Mouse (Mus musculus): ENCODE results near the gene Slc32a1. TPM values are rescaled to one million over a fixed set of nuclear protein-coding genes. Genes with fewer than 3 reads are reported as not detected.

The Slc32a1 gene
- polyA plus RNA-seq, 1 experiment from 2014 or later: 0.07 TPM

DNA sequence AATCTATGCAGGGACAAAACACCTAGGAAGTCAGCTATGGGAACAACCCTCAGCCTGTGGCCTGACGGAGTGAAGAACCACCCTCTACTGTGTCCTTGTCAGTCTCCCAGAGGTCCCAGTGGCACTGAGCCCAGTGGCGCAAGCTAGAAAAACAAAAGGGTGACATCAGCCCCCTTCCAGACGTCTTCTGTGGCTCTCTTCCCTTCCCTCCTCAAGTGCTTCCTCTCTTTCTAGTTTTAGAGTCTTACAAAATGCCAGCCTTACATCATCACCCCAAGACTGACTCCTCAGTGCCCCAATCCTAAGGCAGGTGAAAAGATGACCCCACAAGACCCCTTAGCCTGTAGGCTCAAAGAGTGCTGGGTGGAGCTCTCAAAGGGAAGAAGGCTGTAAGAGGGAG is 20.1 kb upstream of the Slc32a1 start:
- no peak for ATAC-seq (ENCODE audit: low read depth)
- no peak overlapping the region for H3K4me3 ChIP-seq (ENCODE audit: low read depth, low read length)
- no peaks in the 10 kb centered on the region for H3K36me3 ChIP-seq (ENCODE audit: control insufficient read depth, insufficient read depth, low read length)
- no peaks in the 10 kb centered on the region for H3K4me1 ChIP-seq (ENCODE audit: control insufficient read depth, insufficient read depth, low read length)
- H3K9me3 ChIP-seq (ENCODE audit: control insufficient read depth, low read length): no peaks in the 10 kb centered on the region
- no peak for DNase-seq (ENCODE audit: low spot score)
- no peak overlapping the region for H3K27ac ChIP-seq (replicated peaks; ENCODE audit: low read depth, low read length)
- H3K4me2 ChIP-seq (ENCODE audit: low read depth, low read length): no peak overlapping the region
- 61% methylated on average over 3 of the region's 3 CpGs for WGBS
- peaks cover 4% of the 10 kb centered on the region; the same call in 1 of the 2 replicates for H3K27me3 ChIP-seq (replicated peaks; ENCODE audit: control insufficient read depth, insufficient read depth, low read length)
- no peak overlapping the region for H3K9ac ChIP-seq (ENCODE audit: low read depth, low read length)

DNA sequence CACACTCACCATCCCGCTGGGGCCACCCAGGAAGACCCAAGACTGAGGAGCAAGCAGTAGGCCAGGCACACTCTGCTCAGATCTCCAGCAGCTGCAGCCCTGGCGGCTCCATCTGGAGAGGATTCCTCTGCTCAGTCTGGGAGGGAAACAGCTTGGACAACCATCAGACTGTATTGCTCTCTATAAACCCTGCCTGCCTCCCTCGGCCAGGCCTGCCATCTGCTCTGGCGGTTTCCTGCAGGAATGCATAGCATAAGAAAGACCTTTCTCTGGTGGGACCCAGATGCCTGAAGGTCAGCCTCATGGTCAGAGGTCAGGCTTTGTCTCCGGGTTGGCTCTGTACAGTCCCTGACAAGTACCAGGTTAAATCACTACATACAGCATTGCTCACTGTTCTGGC is 19.3 kb upstream of the Slc32a1 start:
- Histone ChIP-seq H3K4me2 (ENCODE audit: low read depth, low read length) (no peak overlapping the region), H3K9ac (ENCODE audit: low read depth, low read length) (no peak overlapping the region), H3K27me3 (replicated peaks; ENCODE audit: control insufficient read depth, insufficient read depth, low read length) (peaks cover 8% of the 10 kb centered on the region; the same call in 1 of the 2 replicates), H3K36me3 (ENCODE audit: control insufficient read depth, insufficient read depth, low read length) (no peaks in the 10 kb centered on the region), H3K9me3 (ENCODE audit: control insufficient read depth, low read length) (no peaks in the 10 kb centered on the region), H3K4me1 (ENCODE audit: control insufficient read depth, insufficient read depth, low read length) (no peaks in the 10 kb centered on the region), H3K27ac (replicated peaks; ENCODE audit: low read depth, low read length) (no peak overlapping the region), H3K4me3 (ENCODE audit: low read depth, low read length) (no peak overlapping the region)
- 28% methylated on average over 5 of the region's 5 CpGs for WGBS
- DNase-seq (ENCODE audit: low spot score) (no peak), ATAC-seq (ENCODE audit: low read depth) (peak; percentile 41; the same call in 1 of the 2 replicates)

GRCm38 (mm10) chr2:158593371-158593770 is 17.2 kb upstream of the Slc32a1 start:
- H3K27me3 ChIP-seq (replicated peaks; ENCODE audit: control insufficient read depth, insufficient read depth, low read length): peaks cover 12% of the 10 kb centered on the region; the same call in 1 of the 2 replicates
- WGBS: 87% methylated on average over 4 of the region's 4 CpGs
- H3K36me3 ChIP-seq (ENCODE audit: control insufficient read depth, insufficient read depth, low read length): no peaks in the 10 kb centered on the region
- H3K9me3 ChIP-seq (ENCODE audit: control insufficient read depth, low read length): no peaks in the 10 kb centered on the region
- ATAC-seq (ENCODE audit: low read depth): no peak
- H3K4me3 ChIP-seq (ENCODE audit: low read depth, low read length): no peak overlapping the region
- H3K27ac ChIP-seq (replicated peaks; ENCODE audit: low read depth, low read length): no peak overlapping the region
- H3K9ac ChIP-seq (ENCODE audit: low read depth, low read length): no peak overlapping the region
- H3K4me1 ChIP-seq (ENCODE audit: control insufficient read depth, insufficient read depth, low read length): no peaks in the 10 kb centered on the region
- DNase-seq (ENCODE audit: low spot score): no peak
- H3K4me2 ChIP-seq (ENCODE audit: low read depth, low read length): no peak overlapping the region

DNA sequence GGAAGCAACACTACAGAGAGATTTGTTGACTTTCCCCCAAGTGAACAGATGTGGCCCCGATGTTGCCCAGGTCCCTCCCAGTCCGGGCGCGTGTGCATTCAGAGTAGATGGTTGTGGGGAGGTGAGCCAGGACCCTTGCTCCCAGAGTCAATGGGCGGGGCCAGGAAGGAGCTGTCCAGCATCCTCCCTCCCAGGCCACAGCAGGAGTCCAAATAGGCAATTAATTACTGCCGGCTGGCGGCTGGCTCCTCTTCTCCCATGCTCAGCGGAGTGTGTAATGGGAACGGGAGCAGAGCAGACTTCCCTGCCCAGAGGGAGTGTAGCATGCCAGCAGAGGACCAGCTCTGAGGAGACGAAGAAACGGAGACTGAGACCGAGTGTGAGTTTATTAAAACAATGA is 15.5 kb upstream of the Slc32a1 start:
- DNase-seq (ENCODE audit: low spot score) (peak; percentile 72), ATAC-seq (ENCODE audit: low read depth) (peak; percentile 75; the same call in 1 of the 2 replicates)
- Histone ChIP-seq H3K27me3 (replicated peaks; ENCODE audit: control insufficient read depth, insufficient read depth, low read length) (peaks cover 12% of the 10 kb centered on the region; the same call in 1 of the 2 replicates), H3K4me2 (ENCODE audit: low read depth, low read length) (no peak overlapping the region), H3K36me3 (ENCODE audit: control insufficient read depth, insufficient read depth, low read length) (no peaks in the 10 kb centered on the region), H3K4me1 (ENCODE audit: control insufficient read depth, insufficient read depth, low read length) (no peaks in the 10 kb centered on the region), H3K27ac (replicated peaks; ENCODE audit: low read depth, low read length) (no peak overlapping the region), H3K9me3 (ENCODE audit: control insufficient read depth, low read length) (no peaks in the 10 kb centered on the region), H3K4me3 (ENCODE audit: low read depth, low read length) (no peak overlapping the region), H3K9ac (ENCODE audit: low read depth, low read length) (no peak overlapping the region)
- 0% methylated on average over 11 of the region's 12 CpGs for WGBS

DNA sequence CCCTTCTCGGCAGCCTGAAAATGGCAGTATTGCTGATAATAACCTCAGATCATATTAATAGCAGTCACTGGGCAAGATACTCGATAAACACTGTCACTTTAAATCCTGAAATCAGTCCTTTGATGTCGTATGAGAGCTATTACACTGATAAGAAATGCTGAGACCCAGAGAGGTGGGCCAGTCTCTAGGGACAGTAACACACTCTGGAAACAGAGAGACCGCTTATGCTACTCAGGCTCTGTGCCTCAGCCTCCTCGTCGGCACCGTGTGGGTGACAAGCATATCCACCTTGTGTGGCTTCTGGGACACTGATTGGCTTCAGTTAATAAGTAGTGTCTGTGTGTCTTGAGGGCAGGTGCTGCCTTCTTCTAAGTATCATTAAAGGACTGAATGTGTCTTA is 15.0 kb upstream of the Slc32a1 start:
- no peak overlapping the region for H3K4me2 ChIP-seq (ENCODE audit: low read depth, low read length)
- ATAC-seq (ENCODE audit: low read depth): no peak
- no peak overlapping the region for H3K27ac ChIP-seq (replicated peaks; ENCODE audit: low read depth, low read length)
- H3K4me1 ChIP-seq (ENCODE audit: control insufficient read depth, insufficient read depth, low read length): no peaks in the 10 kb centered on the region
- H3K4me3 ChIP-seq (ENCODE audit: low read depth, low read length): no peak overlapping the region
- 25% methylated on average over 7 of the region's 7 CpGs for WGBS
- DNase-seq (ENCODE audit: low spot score): no peak
- no peaks in the 10 kb centered on the region for H3K36me3 ChIP-seq (ENCODE audit: control insufficient read depth, insufficient read depth, low read length)
- no peaks in the 10 kb centered on the region for H3K9me3 ChIP-seq (ENCODE audit: control insufficient read depth, low read length)
- no peak overlapping the region for H3K9ac ChIP-seq (ENCODE audit: low read depth, low read length)
- H3K27me3 ChIP-seq (replicated peaks; ENCODE audit: control insufficient read depth, insufficient read depth, low read length): peaks cover 12% of the 10 kb centered on the region; the same call in 1 of the 2 replicates

- DNase-seq (ENCODE audit: low spot score) (no peak), ATAC-seq (ENCODE audit: low read depth) (no peak)
- Histone ChIP-seq H3K4me2 (ENCODE audit: low read depth, low read length) (no peak overlapping the region), H3K27ac (replicated peaks; ENCODE audit: low read depth, low read length) (no peak overlapping the region), H3K27me3 (replicated peaks; ENCODE audit: control insufficient read depth, insufficient read depth, low read length) (peaks cover 21% of the 10 kb centered on the region), H3K9ac (ENCODE audit: low read depth, low read length) (no peak overlapping the region), H3K4me3 (ENCODE audit: low read depth, low read length) (no peak overlapping the region), H3K9me3 (ENCODE audit: control insufficient read depth, low read length) (no peaks in the 10 kb centered on the region), H3K4me1 (ENCODE audit: control insufficient read depth, insufficient read depth, low read length) (no peaks in the 10 kb centered on the region), H3K36me3 (ENCODE audit: control insufficient read depth, insufficient read depth, low read length) (no peaks in the 10 kb centered on the region)
- WGBS: 50% methylated on average over 1 of the region's 1 CpGs
Observed at GRCm38 (mm10) chr2:158596803-158597202, 13.8 kb upstream of the Slc32a1 start.

DNA sequence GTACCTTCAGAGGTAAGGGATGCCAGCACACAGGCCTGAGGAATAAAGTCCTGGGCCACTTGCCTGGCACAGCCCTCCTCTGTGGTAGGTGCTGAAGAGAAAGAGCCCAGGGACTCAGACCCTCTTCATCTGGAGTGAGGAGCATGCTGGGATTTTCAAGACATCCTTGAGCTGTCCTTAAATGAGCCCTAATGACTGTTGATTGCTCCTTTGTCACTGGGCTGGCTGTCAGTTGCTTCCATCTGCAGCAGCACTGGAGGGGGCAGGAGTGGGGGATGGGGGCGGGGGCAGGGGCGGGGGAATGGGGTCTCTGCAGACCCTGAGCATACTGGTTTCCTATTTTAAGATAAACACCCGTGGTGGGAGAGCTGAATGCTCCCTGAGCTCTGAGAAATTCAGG is 10.1 kb upstream of the Slc32a1 start:
- ATAC-seq (ENCODE audit: low read depth) (no peak), DNase-seq (ENCODE audit: low spot score) (no peak)
- WGBS: 32% methylated on average over 3 of the region's 3 CpGs
- no peak overlapping the region for H3K4me3 ChIP-seq (ENCODE audit: low read depth, low read length)
- peaks cover 40% of the 10 kb centered on the region for H3K27me3 ChIP-seq (replicated peaks; ENCODE audit: control insufficient read depth, insufficient read depth, low read length)
- H3K27ac ChIP-seq (replicated peaks; ENCODE audit: low read depth, low read length): no peak overlapping the region
- H3K36me3 ChIP-seq (ENCODE audit: control insufficient read depth, insufficient read depth, low read length): no peaks in the 10 kb centered on the region
- no peaks in the 10 kb centered on the region for H3K9me3 ChIP-seq (ENCODE audit: control insufficient read depth, low read length)
- no peak overlapping the region for H3K9ac ChIP-seq (ENCODE audit: low read depth, low read length)
- H3K4me2 ChIP-seq (ENCODE audit: low read depth, low read length): no peak overlapping the region
- H3K4me1 ChIP-seq (ENCODE audit: control insufficient read depth, insufficient read depth, low read length): no peaks in the 10 kb centered on the region

GRCm38 (mm10) chr2:158601326-158601725 is 9.2 kb upstream of the Slc32a1 start:
- no peaks in the 10 kb centered on the region for H3K36me3 ChIP-seq (ENCODE audit: control insufficient read depth, insufficient read depth, low read length)
- DNase-seq (ENCODE audit: low spot score): no peak
- no peaks in the 10 kb centered on the region for H3K9me3 ChIP-seq (ENCODE audit: control insufficient read depth, low read length)
- WGBS: 79% methylated on average over 1 of the region's 1 CpGs
- no peak overlapping the region for H3K4me3 ChIP-seq (ENCODE audit: low read depth, low read length)
- no peak overlapping the region for H3K27ac ChIP-seq (replicated peaks; ENCODE audit: low read depth, low read length)
- no peaks in the 10 kb centered on the region for H3K4me1 ChIP-seq (ENCODE audit: control insufficient read depth, insufficient read depth, low read length)
- no peak overlapping the region for H3K4me2 ChIP-seq (ENCODE audit: low read depth, low read length)
- H3K9ac ChIP-seq (ENCODE audit: low read depth, low read length): no peak overlapping the region
- peaks cover 44% of the 10 kb centered on the region for H3K27me3 ChIP-seq (replicated peaks; ENCODE audit: control insufficient read depth, insufficient read depth, low read length)
- no peak for ATAC-seq (ENCODE audit: low read depth)

DNA sequence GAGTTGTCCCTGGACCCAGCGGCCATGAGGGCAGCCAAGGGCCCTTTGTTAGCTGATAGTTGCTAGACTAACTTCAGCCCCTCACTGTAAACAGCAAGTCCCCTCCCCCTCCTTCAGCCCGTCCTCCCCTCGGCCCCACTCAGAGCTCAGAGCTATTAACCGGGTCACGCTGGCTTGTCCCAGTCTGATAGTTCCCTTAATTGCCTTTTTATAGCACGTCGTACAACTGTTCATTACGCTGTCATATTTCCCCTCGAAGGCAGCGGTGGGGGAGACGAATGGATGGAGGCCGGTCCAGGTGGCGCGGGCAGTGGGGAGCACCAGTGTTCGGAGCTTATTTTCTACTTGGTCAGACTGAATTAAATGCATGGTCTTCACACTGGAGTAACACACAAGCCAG is 7.9 kb upstream of the Slc32a1 start:
- no peak overlapping the region for H3K9ac ChIP-seq (ENCODE audit: low read depth, low read length)
- peaks cover 57% of the 10 kb centered on the region for H3K27me3 ChIP-seq (replicated peaks; ENCODE audit: control insufficient read depth, insufficient read depth, low read length)
- no peaks in the 10 kb centered on the region for H3K4me1 ChIP-seq (ENCODE audit: control insufficient read depth, insufficient read depth, low read length)
- H3K4me3 ChIP-seq (ENCODE audit: low read depth, low read length): no peak overlapping the region
- no peak overlapping the region for H3K27ac ChIP-seq (replicated peaks; ENCODE audit: low read depth, low read length)
- 33% methylated on average over 15 of the region's 15 CpGs for WGBS
- no peaks in the 10 kb centered on the region for H3K9me3 ChIP-seq (ENCODE audit: control insufficient read depth, low read length)
- ATAC-seq (ENCODE audit: low read depth): no peak
- no peaks in the 10 kb centered on the region for H3K36me3 ChIP-seq (ENCODE audit: control insufficient read depth, insufficient read depth, low read length)
- no peak for DNase-seq (ENCODE audit: low spot score)
- no peak overlapping the region for H3K4me2 ChIP-seq (ENCODE audit: low read depth, low read length)
